Mouse (Mus musculus) thymus, adult 2 months (tissue): Measurements from ENCODE around the gene St6gal1.

Experiments used
- CTCF ChIP-seq: fragments of 200-500 bp; IDR thresholded peaks from 2 replicates; pipeline ENCODE4 v1.5.1; 2012; ENCODE audit warnings: mild to moderate bottlenecking, control low read depth, low read length, moderate library complexity, borderline replicate concordance; ENCODE audit not compliant: control insufficient read depth, poor library complexity, insufficient read depth; ENCODE audit errors: extremely low read depth
- POLR2A ChIP-seq: fragments of 200-500 bp; IDR thresholded peaks from 2 replicates; pipeline ENCODE4 v1.6.1; 2012; ENCODE audit warnings: mild to moderate bottlenecking, low read length, control low read depth, moderate library complexity; ENCODE audit not compliant: control insufficient read depth, poor library complexity, insufficient read depth; ENCODE audit errors: extremely low read depth

DNA sequence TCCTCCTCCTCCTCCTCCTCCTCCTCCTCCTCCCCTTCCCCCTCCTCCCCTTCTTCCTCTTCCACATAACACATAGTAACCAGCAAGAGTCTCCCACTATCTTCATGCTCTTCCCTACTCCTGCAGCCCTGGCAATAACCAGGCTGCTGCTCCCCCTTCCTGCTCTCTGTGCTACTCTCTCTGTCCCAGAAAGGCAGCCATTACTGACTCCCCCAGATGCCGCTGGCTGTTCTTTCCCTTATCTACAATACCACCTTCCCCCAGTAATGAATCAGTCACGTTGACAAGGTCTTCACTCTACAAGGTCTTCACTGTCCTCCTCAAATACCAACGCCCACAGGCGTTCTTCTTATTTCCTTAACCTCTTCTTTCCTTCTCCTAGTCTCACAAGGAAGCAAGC, 176.9 kb downstream of the St6gal1 start:
- no peak for TF ChIP-seq CTCF
- no peak for TF ChIP-seq POLR2A
